Mouse (Mus musculus) fat pad, adult 2 months (tissue): ENCODE measurements around the gene Hnrnpa2b1.
A peak's percentile ranks its signal among the peaks of the same experiment; 100 is the strongest.
"Not testable (repeated sequence)": the region's sequence is repeated elsewhere in the genome, so short reads cannot be mapped to it uniquely, and the experiment has no call there.

ENCODE experiments used
- DNase-seq: peaks from one replicate; pipeline ENCODE4 v3.0.0-alpha.2; 2011; ENCODE audit warnings: low read depth, low spot score; ENCODE audit errors: extremely low read depth

The Hnrnpa2b1 gene

DNA sequence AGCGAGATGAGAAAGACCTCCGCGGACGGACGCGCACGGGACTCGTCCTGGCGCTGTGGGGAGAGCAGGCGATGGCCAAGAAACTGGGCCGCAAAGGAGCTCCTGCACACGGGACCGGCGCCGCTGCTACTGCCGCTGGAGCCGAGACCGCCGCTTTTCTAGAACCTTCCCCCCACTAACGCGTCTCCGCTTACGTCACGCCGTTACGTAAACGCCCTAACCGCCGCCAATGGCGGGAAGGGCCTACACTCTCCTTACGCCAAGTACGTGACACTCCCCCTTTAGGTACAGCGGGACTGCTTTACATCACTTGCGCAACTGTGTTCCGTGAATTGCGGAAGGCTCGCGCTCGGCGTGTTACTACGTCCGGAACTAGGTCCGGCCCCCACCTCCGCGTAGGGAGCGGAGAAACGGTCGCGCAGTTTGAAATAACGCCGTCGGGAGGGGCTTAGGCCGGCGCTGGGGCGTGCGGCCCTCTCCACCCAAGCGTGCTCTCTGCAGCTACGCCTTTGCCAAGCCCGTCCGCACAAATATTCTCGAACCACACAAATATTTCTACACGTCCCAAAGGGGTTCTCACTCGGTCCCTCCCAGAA is at the start of gene Hnrnpa2b1:
Gene Hnrnpa2b1, minus strand, starts transcription at position 180 of the 596 bp plus-strand sequence.
- peak; percentile 95 for DNase-seq

- no peak for DNase-seq
Measured at GRCm38 (mm10) chr6:51514860-51515259, 45.2 kb upstream of the Hnrnpa2b1 start.

DNA sequence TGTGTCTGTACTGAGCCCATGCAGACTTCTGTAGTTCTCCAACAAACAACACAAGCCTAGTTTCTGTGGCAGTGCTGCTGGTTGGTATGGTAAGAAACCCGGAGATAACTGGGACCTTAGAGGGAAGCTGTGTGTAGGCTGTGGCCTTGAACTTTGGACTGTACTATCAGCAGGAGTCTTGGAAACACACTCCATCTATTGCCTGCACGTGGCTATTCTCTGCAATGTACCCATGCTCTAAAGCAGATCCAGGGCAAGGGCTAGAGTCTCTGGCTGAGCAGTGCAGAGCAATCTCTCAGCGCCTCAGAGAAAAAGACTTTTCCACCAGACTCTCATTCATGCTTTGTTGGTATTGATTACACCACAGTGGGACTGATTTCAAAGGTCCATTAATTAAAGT is 44.1 kb upstream of the Hnrnpa2b1 start:
- no peak for DNase-seq

DNA sequence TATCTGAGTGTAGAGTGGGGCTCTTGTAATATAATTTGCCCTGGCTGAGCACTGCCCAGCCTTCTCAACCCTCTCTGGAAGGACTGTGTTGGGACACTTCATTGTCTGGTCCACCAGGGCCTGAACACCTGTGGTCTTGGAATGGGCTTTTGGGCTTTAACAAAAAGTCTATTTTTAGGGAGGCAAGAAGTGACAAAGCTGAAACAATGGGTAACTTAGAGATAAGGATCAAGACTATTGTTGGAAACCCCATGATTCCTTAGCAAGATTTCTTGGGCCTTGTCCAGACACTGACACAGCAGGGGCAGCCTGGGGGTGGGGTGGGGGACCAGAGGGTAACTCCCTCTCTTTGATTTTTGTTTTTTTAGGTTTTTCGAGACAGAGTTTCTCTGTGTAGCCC is 41.3 kb upstream of the Hnrnpa2b1 start:
- no peak for DNase-seq

DNA sequence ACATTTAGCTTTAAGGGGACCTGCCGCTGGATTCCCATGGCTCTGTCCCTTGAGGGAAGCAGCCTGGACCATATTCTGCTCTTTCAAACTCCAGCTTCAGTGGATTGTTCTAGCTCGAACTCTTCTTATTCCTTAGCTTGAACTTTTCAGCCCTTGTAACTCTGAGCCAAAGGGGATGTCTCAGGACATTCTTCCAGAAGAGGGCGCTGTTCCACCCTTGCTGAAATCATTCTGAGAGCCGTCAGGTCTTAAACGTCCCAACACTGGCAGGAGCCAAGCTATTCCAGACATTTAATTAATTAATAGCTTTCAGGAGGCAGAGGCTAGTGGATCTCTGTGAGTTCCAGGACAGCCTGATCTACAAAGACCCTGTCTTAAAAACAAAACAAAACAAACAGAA is 40.4 kb upstream of the Hnrnpa2b1 start:
- no peak for DNase-seq

DNA sequence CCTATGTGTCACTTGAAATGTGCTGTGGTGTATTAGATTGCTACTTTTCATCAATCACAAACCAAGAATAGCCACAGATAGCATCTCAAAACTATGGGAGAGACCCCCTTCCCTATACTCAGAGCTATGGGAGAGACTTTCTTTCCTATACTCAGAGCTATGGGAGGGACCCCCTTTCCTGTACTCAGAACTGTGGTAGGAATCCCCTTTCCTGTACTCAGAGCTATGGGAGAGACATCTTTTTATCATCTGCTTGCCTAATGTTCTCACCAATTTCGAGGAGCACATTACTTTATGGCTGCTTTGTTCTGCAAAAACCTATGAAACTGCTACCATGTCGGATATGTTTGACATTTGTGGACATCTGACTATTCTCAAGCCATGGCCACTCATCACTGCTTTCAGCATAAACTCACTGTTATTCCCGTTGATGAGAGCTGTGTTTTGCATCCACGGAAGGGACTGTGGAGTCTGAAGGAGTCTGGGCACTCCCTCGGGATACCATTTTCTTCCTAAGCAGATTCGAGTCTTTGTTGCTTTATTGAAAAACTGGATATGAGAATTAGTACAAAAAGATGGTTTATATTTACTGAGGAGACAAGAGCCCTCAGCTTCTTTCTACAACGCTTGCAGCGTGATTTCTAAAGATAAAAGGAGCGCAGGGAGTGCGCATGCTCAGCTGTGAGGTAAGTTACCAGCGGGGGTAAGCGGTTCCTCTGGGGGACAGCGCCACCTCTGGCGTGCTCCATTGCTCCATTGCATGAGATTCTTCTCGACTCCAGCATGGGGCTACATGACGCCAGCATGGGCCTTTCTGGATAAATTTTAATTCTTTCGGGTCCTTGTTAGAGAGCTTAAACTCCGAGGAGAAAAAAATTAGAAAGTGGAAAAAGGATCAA is 39.3 kb upstream of the Hnrnpa2b1 start:
- DNase-seq = no peak

GRCm38 (mm10) chr6:51507556-51507955 is 37.9 kb upstream of the Hnrnpa2b1 start:
- DNase-seq = no peak

- no peak for DNase-seq
Measured at GRCm38 (mm10) chr6:51505671-51506070, 36.0 kb upstream of the Hnrnpa2b1 start.

DNA sequence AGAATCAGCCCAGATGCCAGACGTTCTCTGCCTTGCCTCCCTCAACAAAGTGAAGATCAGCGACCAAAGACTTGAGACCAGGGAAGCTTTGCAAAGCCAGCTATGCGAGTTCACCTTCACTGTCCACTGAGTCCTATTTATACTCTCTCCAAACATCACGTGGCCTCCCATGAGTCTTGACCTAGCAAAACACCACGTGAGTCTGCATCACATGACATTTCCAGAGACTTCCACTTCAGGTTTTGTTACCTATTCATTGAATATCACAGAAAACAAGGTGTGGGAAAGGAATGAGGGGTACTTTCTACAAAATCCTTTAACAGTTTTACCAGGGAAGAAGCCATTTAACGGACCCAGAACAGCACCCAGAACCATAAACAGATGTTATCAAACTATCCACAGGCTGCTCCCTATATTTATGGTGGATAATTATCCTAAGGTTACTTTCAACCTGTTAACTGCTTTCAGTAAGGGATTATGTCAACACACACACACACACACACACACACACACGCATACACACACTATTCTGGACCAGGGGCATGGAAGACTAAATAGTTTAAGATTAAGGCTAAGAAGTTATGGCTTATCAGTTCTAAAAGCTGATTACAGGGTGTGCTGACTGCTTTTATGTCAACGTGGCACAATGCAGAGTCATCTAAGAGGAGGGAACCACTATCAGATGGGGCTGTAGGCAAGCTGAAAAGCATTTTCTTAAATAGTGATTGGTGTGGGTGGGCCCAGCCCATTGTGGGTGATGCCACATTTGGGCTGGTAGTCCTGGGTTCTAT is 27.8 kb upstream of the Hnrnpa2b1 start:
- DNase-seq = no peak

- no peak for DNase-seq
Measured at GRCm38 (mm10) chr6:51489787-51490186, 20.1 kb upstream of the Hnrnpa2b1 start.

DNA sequence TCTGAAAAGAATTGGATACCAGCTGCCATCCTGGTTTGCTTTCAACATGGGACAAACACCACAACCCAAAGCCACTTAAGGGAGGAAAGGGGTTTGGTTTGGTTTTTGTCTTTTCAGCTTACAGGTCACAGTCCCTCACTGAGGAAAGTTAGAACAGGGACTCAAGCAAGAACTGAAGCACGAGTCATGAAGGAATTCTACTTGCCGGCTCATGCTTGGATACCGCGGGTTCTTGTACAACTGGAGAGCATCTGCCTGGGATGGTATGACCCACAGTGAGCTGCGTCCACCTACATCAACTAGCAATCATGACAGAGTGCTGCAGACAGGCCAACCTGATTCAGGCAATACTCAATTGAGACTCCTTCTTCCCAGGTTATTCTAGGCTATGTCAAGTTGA is 17.0 kb upstream of the Hnrnpa2b1 start:
- DNase-seq = no peak

GRCm38 (mm10) chr6:51486076-51486710 is 16.5 kb upstream of the Hnrnpa2b1 start:
- no peak for DNase-seq

- DNase-seq = no peak
Measured at GRCm38 (mm10) chr6:51485646-51486045, 16.0 kb upstream of the Hnrnpa2b1 start.

DNA sequence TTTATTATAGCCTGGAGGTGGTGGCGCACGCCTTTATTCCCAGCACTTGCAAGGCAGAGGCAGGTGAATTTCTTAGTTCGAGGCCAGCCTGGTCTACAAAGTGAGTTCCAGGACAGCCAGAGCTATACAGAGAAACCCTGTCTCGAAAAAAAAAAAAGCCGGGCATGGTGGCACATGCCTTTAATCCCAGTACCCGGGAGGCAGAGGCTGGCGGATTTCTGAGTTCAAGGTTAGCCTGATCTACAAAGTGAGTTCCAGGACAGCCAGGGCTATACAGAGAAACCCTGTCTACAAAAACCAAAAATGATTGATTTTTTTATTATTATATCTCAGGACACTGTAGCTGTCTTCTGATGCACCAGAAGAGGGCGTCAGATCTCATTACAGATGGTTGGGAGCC is 14.9 kb upstream of the Hnrnpa2b1 start:
- not testable (repeated sequence) for DNase-seq

DNA sequence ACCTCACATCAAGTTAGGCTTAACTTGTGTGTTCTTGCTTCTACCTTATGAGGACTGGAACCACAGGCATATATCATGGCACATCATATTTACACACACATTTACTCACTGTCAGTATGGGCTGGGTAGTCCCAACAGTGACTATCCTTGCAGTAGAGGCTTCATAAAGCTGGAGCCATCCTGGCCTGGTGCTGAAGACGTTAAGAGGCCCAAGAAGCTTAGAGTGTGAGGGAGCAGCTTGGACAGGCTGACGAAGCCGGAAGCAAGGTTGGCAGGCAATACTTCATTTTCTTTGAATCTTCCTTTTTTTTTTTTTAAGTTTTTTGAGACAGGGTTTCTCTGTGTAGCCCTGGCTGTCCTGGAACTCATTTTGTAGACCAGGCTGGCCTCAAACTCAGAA is 14.2 kb upstream of the Hnrnpa2b1 start:
- no peak for DNase-seq

DNA sequence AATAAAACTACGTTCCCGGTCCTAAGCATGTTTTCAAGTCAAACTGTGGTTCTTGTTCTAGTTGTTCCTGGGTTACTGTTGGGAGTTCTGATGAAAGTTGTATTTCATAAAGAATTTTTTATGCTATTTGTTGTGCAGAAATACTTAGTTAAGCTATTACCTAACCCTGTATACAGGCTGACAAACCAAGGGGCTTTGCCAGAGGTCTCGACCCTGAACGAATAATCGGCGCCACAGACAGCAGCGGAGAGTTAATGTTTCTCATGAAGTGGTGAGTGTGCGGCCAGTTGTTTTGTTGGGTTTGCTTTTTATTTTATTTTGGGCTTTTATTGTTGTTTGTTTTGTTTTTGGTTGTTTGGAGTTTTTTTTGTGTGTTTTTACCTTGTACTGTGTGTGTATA is 11.9 kb upstream of the Hnrnpa2b1 start:
- no peak for DNase-seq

DNA sequence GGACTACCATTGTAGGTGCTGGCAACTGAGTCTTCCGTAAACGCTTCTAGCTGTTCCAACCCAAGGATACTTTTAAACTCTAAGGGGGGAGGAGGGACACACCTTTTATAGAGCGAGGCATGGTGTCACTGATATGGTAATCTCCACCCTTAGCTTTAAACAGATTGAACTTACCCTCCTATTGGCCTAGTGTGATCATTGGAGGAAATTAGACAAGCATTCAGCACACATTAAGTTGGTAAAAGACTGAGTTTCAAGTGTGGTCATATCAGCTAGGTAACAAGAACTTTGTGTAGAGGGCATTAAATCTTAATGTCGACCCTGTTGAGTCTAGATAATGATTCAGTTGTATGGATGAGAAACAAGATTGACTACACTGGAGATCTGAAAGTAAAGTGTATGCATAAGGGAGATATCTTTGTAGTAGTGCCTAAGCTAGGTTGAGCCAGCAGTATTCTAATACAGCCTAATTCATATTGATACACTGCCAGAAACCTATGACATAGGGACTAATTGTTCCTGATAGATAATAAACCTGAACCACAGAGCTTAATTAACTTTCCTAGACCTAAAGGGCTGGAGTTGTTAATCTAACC is 9.5 kb upstream of the Hnrnpa2b1 start:
- DNase-seq = no peak

- DNase-seq = no peak
Measured at GRCm38 (mm10) chr6:51472213-51472612, 2.5 kb upstream of the Hnrnpa2b1 start.

GRCm38 (mm10) chr6:51471782-51472181 is 2.1 kb upstream of the Hnrnpa2b1 start:
- no peak for DNase-seq

GRCm38 (mm10) chr6:51471179-51471505 is 1.4 kb upstream of the Hnrnpa2b1 start:
- DNase-seq = no peak
